Mouse (Mus musculus) right cerebral cortex, adult 18-20 months (tissue): Measurements from ENCODE around the gene Scel.

Source experiments
- DNase-seq: peaks from one replicate; pipeline ENCODE4 v3.0.0; 2022; ENCODE audit warnings: mixed read lengths

Scel gene

DNA sequence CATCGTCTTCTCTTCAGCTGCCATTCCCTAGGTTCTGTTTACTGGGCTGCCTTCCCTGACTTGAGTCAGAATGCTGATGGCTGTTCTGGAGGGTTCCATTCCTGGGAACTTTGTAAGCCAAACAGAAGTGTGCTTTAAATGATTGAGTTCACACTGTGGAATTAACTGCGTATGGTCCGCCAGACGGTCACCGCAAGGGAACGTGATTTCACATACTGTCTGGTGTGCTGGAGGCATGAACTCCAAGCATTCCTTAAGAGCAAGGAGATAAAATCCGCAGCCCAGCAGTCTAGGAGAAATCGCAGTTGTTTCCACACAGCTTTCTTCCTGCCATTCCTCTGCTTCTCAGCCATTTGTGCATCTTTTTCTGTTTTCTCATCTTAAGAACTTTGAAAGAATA is 2.3 kb downstream of the Scel start:
- DNase-seq = no peak

- DNase-seq = no peak
Observed at GRCm38 (mm10) chr14:103526286-103526685, 13.1 kb downstream of the Scel start.

DNA sequence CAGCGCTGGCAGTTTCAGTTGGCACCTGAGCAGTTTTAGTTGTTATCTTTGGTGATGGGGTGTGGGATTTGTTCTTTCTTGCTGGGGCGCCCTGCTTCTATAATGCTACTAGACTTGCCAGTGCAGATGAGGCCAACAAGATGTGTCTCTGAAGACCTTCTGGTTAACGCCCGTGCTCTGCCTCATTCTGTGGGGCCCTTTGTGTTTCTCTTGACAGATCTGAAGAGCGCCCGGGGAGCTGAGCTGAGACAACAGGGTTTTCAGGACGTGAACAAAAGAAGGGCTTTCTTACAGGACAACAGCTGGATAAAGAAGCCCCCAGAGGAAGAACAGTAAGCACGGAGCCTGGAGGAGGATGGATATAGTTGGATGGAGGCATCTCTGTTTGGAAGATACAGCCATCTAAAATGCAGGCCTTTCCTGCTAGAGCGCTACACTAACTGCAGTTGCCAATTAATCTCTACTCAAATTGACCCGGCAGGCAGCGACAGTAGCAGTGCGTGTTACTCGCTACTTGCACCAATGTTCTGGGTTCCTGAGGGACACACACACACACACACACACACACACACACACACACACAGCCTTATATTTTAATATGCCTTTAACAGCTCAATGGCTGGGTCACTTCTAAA is 16.7 kb downstream of the Scel start:
- no peak for DNase-seq

DNA sequence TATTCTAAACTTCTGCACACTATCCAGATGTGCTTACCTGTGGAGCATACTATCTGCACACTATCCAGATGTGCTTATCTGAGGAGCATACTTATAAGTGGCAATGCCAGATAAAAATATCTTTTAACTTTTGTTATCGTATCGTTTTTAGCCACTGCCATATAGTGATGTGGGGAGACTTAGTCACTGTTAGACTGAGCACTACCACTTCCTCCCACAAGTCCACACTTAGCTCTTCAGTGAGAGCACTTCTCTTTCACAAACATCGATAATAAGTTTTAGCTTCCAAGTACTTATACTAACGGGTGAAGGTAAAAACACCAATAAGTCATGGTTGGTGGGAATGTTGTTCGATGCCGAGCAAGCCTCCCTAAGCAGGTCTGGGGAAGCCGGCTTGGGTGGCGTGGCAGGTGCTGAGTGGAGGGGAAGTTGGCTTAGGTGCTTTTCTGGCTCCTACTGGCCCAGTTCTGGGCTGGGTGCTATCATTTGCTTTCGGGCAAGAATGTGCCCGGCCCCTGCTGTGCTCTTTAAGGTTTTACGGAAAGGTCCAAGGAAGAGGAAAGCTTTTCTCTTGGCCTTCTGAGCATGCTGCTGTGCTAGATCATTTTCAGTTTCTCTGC is 18.7 kb downstream of the Scel start:
- no peak for DNase-seq

- DNase-seq = no peak
Observed at GRCm38 (mm10) chr14:103535511-103536024, 22.4 kb downstream of the Scel start.

- no peak for DNase-seq
Observed at GRCm38 (mm10) chr14:103536334-103536733, 23.2 kb downstream of the Scel start.

- peak; percentile 43 for DNase-seq
Observed at GRCm38 (mm10) chr14:103537355-103538056, 24.4 kb downstream of the Scel start.

DNA sequence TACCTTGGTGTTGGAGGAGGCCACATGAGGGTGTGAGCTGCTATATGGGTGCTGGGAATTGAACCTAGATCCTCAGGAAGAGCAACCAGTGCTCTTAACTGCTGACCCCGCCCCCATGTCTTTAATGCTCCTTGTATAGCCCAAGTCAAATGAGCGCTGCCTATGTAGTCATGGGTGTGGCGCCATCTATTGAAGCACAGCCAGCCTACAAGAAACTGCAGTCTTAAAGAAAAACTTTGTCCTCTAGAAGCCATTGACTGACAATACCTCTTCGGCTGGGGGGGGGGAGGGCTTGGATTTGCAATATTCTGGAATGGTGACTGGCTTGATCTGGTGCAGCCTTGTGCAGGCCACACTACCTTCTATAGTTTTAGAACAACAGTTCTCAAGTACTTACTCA is 26.7 kb downstream of the Scel start:
- no peak for DNase-seq

DNA sequence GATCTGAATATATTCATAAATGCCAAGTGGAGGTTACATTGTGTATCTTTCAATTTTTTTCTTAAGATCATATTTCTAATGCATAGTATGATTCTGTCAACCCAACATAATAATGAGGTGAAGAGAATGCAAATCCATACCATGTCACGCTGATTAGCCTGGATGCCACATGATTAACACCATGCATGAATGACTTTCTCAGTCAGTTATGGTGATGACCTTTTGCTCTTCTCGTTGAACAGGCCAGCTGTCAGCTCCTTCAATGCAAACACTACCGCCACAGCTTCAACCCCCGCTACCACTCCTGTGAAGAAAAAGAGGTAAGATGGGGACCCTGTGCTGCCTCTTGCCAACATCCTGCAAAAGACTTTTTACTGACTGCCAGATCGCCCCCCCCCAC is 28.5 kb downstream of the Scel start:
- DNase-seq = no peak

DNA sequence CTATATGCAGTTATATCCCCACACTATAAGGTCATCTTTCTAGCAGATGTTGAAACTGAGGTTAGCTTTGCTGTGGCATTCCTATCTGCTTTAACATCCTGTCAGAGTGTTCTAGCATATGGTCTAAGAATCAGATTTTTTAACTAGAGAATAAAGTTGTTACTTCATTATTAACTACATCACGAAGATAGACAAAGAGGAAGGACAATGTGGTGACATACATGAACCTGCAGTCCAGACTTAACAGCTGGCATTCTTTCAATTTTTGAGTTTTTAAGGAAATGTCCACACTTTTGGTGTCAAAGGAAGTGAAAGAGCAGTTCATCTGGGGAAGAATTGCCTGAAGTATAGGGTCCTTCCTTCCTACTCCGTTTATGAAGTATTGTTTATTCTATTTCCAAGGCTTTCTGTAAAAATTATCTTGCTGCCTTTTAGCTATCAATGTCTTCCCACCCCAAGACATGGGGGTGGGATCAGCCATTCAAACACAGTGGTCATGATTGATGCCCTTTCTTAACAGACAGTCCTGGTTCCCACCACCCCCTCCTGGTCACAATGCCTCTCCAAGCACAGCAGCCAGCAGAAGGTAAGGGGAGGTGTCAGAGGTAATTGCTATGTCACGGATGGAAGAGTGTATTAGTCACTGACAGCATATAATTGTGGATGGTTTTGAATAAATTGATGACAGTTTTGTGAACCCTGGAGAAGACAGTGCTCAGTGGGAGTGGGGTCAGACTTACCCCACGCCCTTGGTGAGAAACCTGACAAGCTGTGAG is 30.4 kb downstream of the Scel start:
- DNase-seq = no peak

DNA sequence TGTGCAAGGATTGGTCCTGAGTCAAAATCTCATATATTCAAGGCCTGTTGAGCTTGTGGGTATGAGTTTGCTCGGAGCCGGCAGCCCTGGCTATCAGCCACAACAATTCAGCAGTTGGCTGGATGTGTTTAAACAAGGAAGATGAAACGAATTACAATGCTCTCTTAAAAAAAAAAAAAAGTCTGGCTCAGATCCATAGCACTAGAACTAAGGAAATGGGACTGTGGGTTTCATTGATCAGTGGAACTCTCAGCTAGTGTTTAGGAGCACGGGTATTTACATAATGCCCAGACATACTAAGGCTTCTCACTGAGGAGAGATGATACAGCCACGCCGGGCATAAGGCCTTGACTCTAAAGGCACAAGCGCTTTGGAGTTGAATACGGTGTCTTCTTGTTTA is 32.6 kb downstream of the Scel start:
- DNase-seq = no peak

- DNase-seq = no peak
Observed at GRCm38 (mm10) chr14:103546246-103546645, 33.1 kb downstream of the Scel start.

GRCm38 (mm10) chr14:103548220-103548619 is 35.1 kb downstream of the Scel start:
- DNase-seq = no peak

DNA sequence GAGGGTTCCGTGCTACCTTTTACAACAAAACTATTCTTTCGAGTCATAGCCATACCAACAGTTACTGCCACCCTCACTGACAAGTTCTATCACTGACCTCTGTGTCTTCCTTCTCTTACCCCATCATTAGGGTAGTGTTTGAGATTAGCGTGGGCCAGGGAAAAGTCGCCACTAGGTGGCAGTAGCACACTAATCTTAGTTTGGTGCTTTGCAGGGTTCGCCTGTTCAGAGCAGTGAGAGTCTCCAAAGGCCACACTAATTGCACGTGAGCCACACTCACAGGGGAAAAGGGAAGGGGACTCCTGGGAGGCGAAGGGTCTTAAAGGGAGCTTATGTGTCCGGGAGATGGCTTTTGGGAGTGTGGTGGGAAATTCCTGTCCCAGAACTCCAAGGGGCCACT is 37.3 kb downstream of the Scel start:
- peak; percentile 85 for DNase-seq

GRCm38 (mm10) chr14:103550921-103551320 is 37.8 kb downstream of the Scel start:
- no peak for DNase-seq

- no peak for DNase-seq
Observed at GRCm38 (mm10) chr14:103551921-103552320, 38.8 kb downstream of the Scel start.

GRCm38 (mm10) chr14:103552379-103552778 is 39.2 kb downstream of the Scel start:
- DNase-seq = no peak

GRCm38 (mm10) chr14:103556609-103557008 is 43.5 kb downstream of the Scel start:
- no peak for DNase-seq

DNA sequence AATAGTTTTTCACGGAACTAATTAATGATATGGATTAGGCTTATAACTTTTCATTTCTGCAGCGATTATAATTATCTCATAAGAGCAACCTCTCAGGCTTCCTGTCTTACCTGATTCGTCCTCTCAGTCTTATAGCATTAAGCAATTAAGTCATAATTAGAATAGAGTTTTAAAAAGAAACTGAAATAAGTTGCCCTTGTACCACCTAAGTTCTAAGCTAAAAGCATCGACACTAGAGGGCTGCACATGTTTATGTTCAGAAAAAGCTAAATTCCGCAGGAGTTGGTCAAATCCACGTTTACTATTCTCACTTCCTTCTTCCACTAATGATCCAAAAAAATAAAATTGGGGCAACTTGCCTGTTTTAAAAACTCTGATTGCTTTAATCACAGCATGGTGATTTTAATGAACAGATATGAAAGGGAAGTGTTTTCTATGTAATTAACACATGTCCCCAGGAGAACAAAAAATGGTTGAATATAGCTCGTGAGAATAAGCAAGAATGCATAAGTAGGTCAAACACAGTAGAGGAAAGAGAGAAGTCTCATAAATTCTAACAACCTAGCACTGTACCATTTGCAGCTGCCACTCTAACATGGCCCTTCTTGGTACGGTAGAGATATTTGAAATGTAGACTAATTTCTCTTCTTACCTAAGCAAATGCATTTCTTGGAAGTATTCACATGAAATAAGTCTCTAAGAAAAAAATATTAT is 48.4 kb downstream of the Scel start:
- DNase-seq = no peak

DNA sequence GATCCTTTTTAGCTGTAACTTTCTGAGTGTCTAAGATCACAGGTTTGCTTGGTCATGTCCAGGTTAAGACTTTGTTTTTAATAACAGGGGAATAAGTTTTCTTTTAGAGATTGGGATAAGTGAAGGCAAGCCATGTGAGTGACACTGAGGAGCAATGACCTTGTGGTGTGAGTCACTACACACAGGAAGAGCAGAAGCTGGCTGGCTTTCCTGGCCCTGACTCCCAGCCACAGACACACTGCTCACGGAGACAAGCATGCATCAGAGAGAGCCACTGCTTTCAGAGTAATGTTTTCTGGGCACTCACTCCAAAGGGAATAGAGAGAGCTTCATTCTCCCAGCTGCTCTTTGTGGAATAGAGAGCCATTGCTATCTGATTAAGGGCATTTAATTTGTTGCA is 54.8 kb downstream of the Scel start:
- no peak for DNase-seq

DNA sequence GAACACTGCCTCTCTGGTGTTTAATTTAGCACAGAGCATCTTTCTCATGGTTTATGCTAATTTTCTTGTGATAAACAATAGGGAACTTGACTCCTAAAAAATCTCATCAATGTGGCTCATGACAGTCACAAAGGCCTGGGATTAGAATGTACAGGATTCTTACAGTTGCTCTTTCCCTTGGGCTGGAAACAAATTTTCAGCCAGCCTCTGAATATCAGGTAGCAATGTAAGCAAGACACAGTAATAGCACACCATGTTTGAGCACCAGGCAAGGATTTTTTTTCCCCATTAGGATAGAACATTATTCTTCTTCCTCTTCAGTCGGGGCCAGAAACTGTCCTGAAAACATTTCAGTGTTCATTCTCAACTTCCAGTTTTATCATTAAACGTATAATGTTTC is 55.3 kb downstream of the Scel start:
- DNase-seq = no peak

- peak; percentile 17 for DNase-seq
Observed at GRCm38 (mm10) chr14:103571598-103572320, 58.6 kb downstream of the Scel start.
